Mouse (Mus musculus): ENCODE data around the gene Atp5j. TPM values are rescaled to one million over a fixed set of nuclear protein-coding genes. Genes with fewer than 3 reads are reported as not detected.

Gene Atp5j
- polyA plus RNA-seq, 2 experiments: 329 to 879 TPM

GRCm38 (mm10) chr16:84795337-84795736 lies 40.1 kb downstream of the Atp5j start:
- Histone ChIP-seq H3K4me2 (replicated peaks; ENCODE audit: low read depth, low read length, severe bottlenecking) (no peak overlapping the region), H3K9me3 (ENCODE audit: control insufficient read depth, low read length) (no peaks in the 10 kb centered on the region), H3K27me3 (ENCODE audit: control insufficient read depth, insufficient read depth, low read length) (no peaks in the 10 kb centered on the region), H3K4me3 (replicated peaks; ENCODE audit: low read length) (no peak overlapping the region), H3K27ac (replicated peaks; ENCODE audit: low read depth, low read length) (no peak overlapping the region), H3K4me1 (ENCODE audit: control insufficient read depth, insufficient read depth, low read length) (no peaks in the 10 kb centered on the region), H3K9ac (ENCODE audit: low read depth, low read length, severe bottlenecking) (no peak overlapping the region), H3K36me3 (ENCODE audit: control insufficient read depth, insufficient read depth, low read length) (no peaks in the 10 kb centered on the region)
- no peak for ATAC-seq (ENCODE audit: low FRiP score, low read depth)
- TF ChIP-seq POLR2A (IDR thresholded peaks at IDR 0.05; ENCODE audit: borderline replicate concordance, extremely low read depth, insufficient read depth, insufficient read length): no peak
- no peak for DNase-seq (ENCODE audit: low spot score)
- WGBS: 63% methylated on average over 3 of the region's 3 CpGs

GRCm38 (mm10) chr16:84793401-84793800 lies 42.0 kb downstream of the Atp5j start:
- no peaks in the 10 kb centered on the region for H3K4me1 ChIP-seq (ENCODE audit: control insufficient read depth, insufficient read depth, low read length)
- DNase-seq (ENCODE audit: low spot score) (no peak), ATAC-seq (ENCODE audit: low FRiP score, low read depth) (no peak)
- H3K27ac ChIP-seq (replicated peaks; ENCODE audit: low read depth, low read length): no peak overlapping the region
- H3K4me2 ChIP-seq (replicated peaks; ENCODE audit: low read depth, low read length, severe bottlenecking): no peak overlapping the region
- no peak overlapping the region for H3K9ac ChIP-seq (ENCODE audit: low read depth, low read length, severe bottlenecking)
- H3K27me3 ChIP-seq (ENCODE audit: control insufficient read depth, insufficient read depth, low read length): no peaks in the 10 kb centered on the region
- WGBS: 86% methylated on average over 14 of the region's 14 CpGs
- H3K9me3 ChIP-seq (ENCODE audit: control insufficient read depth, low read length): no peaks in the 10 kb centered on the region
- no peaks in the 10 kb centered on the region for H3K36me3 ChIP-seq (ENCODE audit: control insufficient read depth, insufficient read depth, low read length)
- TF ChIP-seq POLR2A (IDR thresholded peaks at IDR 0.05; ENCODE audit: borderline replicate concordance, extremely low read depth, insufficient read depth, insufficient read length): no peak
- H3K4me3 ChIP-seq (replicated peaks; ENCODE audit: low read length): no peak overlapping the region

GRCm38 (mm10) chr16:84790595-84791165 lies 44.7 kb downstream of the Atp5j start:
- H3K27me3 ChIP-seq (ENCODE audit: control insufficient read depth, insufficient read depth, low read length): no peaks in the 10 kb centered on the region
- TF ChIP-seq POLR2A (IDR thresholded peaks at IDR 0.05; ENCODE audit: borderline replicate concordance, extremely low read depth, insufficient read depth, insufficient read length): no peak
- no peaks in the 10 kb centered on the region for H3K9me3 ChIP-seq (ENCODE audit: control insufficient read depth, low read length)
- ATAC-seq (ENCODE audit: low FRiP score, low read depth) (no peak), DNase-seq (ENCODE audit: low spot score) (no peak)
- no peaks in the 10 kb centered on the region for H3K4me1 ChIP-seq (ENCODE audit: control insufficient read depth, insufficient read depth, low read length)
- H3K9ac ChIP-seq (ENCODE audit: low read depth, low read length, severe bottlenecking): no peak overlapping the region
- 76% methylated on average over 2 of the region's 2 CpGs for WGBS
- H3K4me3 ChIP-seq (replicated peaks; ENCODE audit: low read length): no peak overlapping the region
- H3K36me3 ChIP-seq (ENCODE audit: control insufficient read depth, insufficient read depth, low read length): no peaks in the 10 kb centered on the region
- no peak overlapping the region for H3K27ac ChIP-seq (replicated peaks; ENCODE audit: low read depth, low read length)
- H3K4me2 ChIP-seq (replicated peaks; ENCODE audit: low read depth, low read length, severe bottlenecking): no peak overlapping the region

GRCm38 (mm10) chr16:84784966-84785365 lies 50.5 kb downstream of the Atp5j start:
- TF ChIP-seq POLR2A (IDR thresholded peaks at IDR 0.05; ENCODE audit: borderline replicate concordance, extremely low read depth, insufficient read depth, insufficient read length): no peak
- ATAC-seq (ENCODE audit: low FRiP score, low read depth): no peak
- DNase-seq (ENCODE audit: low spot score): no peak
- 19% methylated on average over 7 of the region's 7 CpGs for whole genome bisulfite sequencing
- no peaks in the 10 kb centered on the region for H3K36me3 ChIP-seq (ENCODE audit: control insufficient read depth, insufficient read depth, low read length)
- H3K9me3 ChIP-seq (ENCODE audit: control insufficient read depth, low read length): no peaks in the 10 kb centered on the region
- H3K4me2 ChIP-seq (replicated peaks; ENCODE audit: low read depth, low read length, severe bottlenecking): no peak overlapping the region
- H3K4me1 ChIP-seq (ENCODE audit: control insufficient read depth, insufficient read depth, low read length): no peaks in the 10 kb centered on the region
- H3K27ac ChIP-seq (replicated peaks; ENCODE audit: low read depth, low read length): no peak overlapping the region
- no peaks in the 10 kb centered on the region for H3K27me3 ChIP-seq (ENCODE audit: control insufficient read depth, insufficient read depth, low read length)
- H3K4me3 ChIP-seq (replicated peaks; ENCODE audit: low read length): no peak overlapping the region
- no peak overlapping the region for H3K9ac ChIP-seq (ENCODE audit: low read depth, low read length, severe bottlenecking)

- Histone ChIP-seq H3K4me1 (ENCODE audit: control insufficient read depth, insufficient read depth, low read length) (no peaks in the 10 kb centered on the region), H3K36me3 (ENCODE audit: control insufficient read depth, insufficient read depth, low read length) (no peaks in the 10 kb centered on the region), H3K27ac (replicated peaks; ENCODE audit: low read depth, low read length) (no peak overlapping the region), H3K4me3 (replicated peaks; ENCODE audit: low read length) (no peak overlapping the region), H3K4me2 (replicated peaks; ENCODE audit: low read depth, low read length, severe bottlenecking) (no peak overlapping the region), H3K9ac (ENCODE audit: low read depth, low read length, severe bottlenecking) (no peak overlapping the region), H3K27me3 (ENCODE audit: control insufficient read depth, insufficient read depth, low read length) (no peaks in the 10 kb centered on the region), H3K9me3 (ENCODE audit: control insufficient read depth, low read length) (no peaks in the 10 kb centered on the region)
- WGBS: 46% methylated on average over 2 of the region's 2 CpGs
- ATAC-seq (ENCODE audit: low FRiP score, low read depth): no peak
- TF ChIP-seq POLR2A (IDR thresholded peaks at IDR 0.05; ENCODE audit: borderline replicate concordance, extremely low read depth, insufficient read depth, insufficient read length): no peak
- no peak for DNase-seq (ENCODE audit: low spot score)
Observed at GRCm38 (mm10) chr16:84783279-84783678, 52.1 kb downstream of the Atp5j start.

GRCm38 (mm10) chr16:84779718-84780117 lies 55.7 kb downstream of the Atp5j start:
- peaks cover 17% of the 10 kb centered on the region for H3K27me3 ChIP-seq (ENCODE audit: control insufficient read depth, insufficient read depth, low read length)
- WGBS: 79% methylated on average over 5 of the region's 5 CpGs
- no peak for ATAC-seq (ENCODE audit: low FRiP score, low read depth)
- H3K9ac ChIP-seq (ENCODE audit: low read depth, low read length, severe bottlenecking): no peak overlapping the region
- no peak overlapping the region for H3K27ac ChIP-seq (replicated peaks; ENCODE audit: low read depth, low read length)
- no peak for DNase-seq (ENCODE audit: low spot score)
- H3K4me1 ChIP-seq (ENCODE audit: control insufficient read depth, insufficient read depth, low read length): no peaks in the 10 kb centered on the region
- H3K4me2 ChIP-seq (replicated peaks; ENCODE audit: low read depth, low read length, severe bottlenecking): no peak overlapping the region
- TF ChIP-seq POLR2A (IDR thresholded peaks at IDR 0.05; ENCODE audit: borderline replicate concordance, extremely low read depth, insufficient read depth, insufficient read length): no peak
- no peaks in the 10 kb centered on the region for H3K36me3 ChIP-seq (ENCODE audit: control insufficient read depth, insufficient read depth, low read length)
- H3K4me3 ChIP-seq (replicated peaks; ENCODE audit: low read length): no peak overlapping the region
- H3K9me3 ChIP-seq (ENCODE audit: control insufficient read depth, low read length): no peaks in the 10 kb centered on the region

Data from limb, embryonic 14.5 days (tissue).